Mouse (Mus musculus): ENCODE measurements around the gene Cnot1.

DNA sequence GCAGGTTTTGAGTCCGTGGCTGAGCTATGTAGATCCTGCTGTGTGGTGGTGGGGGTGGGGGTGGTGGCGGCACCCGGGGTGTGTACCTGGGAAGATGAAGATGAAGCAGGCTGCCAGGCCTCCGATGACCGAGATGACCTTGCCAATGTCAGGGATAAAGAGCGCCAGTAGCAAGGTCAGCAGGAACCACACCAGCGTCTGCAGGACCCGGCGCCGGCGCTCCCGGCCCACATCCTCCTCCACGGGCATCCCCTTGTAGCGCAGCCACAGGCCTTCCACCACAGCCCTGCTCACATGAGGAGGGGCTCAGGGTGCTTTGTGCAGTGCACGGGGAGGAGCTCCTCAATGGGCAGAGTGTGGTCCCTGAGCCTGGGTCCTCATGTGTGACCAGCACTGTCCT, 34.2 kb upstream of the Cnot1 start:
- TF ChIP-seq POLR2A (IDR thresholded peaks at IDR 0.05; ENCODE audit: extremely low read depth, insufficient read depth, low read length) = no peak
- no peak for TF ChIP-seq CTCF (IDR thresholded peaks at IDR 0.05; ENCODE audit: low read depth, low read length)
